Mouse (Mus musculus): Measurements from ENCODE around the gene Bax. TPM values are rescaled to one million over a fixed set of nuclear protein-coding genes. Genes with fewer than 3 reads are reported as not detected.
A peak's percentile ranks its signal among the peaks of the same experiment; 100 is the strongest.
"Not testable (repeated sequence)": the region's sequence is repeated elsewhere in the genome, so short reads cannot be mapped to it uniquely, and the experiment has no call there.

Gene Bax
- total RNA-seq (2021), result 10 to 100 TPM; 15.6 to 16.9 TPM
- long read RNA-seq, experiment 1, transcript Bax-201 (6 exons, 867 nt), result major isoform, 16 of 26 reads
- long read RNA-seq, experiment 1, partial matches to known transcripts, result 2 of 26 reads
- long read RNA-seq, experiment 1, other reads (novel, unspliced or antisense), result 3 of 26 reads
- long read RNA-seq, experiment 2, transcript Bax-201 (6 exons, 867 nt), result major isoform, 10 of 23 reads
- long read RNA-seq, experiment 2, transcript Bax-203 (5 exons, 1,100 nt), result minor isoform, 5 of 23 reads
- long read RNA-seq, experiment 2, partial matches to known transcripts, result 3 of 23 reads
- long read RNA-seq, experiment 2, other reads (novel, unspliced or antisense), result 4 of 23 reads

DNA sequence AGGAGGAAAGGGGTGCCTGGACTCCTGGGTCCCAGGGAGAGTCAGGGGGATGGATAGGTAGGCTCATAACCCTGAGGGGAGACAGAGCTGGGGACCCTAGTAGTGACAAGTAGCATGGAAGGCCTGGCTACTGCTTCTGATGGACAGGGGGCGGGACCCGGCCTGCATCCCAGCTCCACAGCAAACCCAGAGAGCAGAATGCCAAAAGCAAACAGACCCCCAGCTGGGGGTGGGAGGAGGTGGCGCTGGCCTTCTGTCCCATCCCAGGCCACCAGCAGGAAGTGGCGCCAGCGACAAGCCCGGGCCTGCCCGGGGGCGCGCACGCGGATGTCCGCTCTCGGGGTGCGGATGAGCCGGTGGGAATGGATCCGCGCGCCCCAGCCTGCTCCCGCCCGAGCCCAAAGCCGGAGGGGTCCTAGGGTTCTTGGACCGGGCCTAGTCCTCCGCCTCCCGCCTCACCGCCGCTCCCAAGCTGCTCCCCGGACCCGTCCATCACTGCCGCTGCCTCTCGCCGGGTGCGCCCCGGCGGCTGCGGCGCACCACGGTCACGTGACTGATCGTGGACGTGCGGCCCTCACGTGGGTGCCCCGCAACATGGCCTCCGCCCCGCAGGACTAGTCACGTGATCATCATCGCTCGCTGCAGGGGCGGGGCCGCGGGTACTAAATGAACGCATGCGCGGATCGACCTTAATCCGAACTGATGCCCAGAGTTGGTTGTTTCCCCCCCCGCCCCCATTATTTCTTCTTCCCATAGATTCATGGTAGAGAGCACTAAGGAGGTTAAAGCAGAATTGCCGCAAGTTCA, at the start of gene Bax:
TSS of gene Bax (minus strand) at position 616 of the 807 bp plus-strand sequence.
- DNase-seq, result peak; percentile 92

DNA sequence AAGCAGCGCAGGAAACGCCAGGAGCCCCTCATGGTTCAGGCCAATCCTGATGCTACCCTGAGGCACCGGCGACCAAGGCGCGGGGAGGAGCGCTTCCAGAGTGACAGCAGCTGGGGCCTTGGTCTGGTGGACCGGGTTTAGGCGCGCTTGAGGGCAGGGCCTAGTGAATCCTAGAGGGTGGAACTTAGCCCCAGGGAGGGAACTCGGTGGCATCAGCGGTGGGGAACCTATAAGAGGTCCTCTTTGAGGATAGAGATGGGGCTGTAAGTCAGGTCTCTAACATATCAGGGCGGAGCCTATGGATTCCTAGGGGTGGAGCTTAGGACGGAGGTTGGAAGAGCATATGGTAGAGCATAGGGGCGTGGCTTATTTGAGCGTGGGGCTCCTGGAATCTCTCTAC, 48.7 kb upstream of the Bax start:
- DNase-seq, result no peak

DNA sequence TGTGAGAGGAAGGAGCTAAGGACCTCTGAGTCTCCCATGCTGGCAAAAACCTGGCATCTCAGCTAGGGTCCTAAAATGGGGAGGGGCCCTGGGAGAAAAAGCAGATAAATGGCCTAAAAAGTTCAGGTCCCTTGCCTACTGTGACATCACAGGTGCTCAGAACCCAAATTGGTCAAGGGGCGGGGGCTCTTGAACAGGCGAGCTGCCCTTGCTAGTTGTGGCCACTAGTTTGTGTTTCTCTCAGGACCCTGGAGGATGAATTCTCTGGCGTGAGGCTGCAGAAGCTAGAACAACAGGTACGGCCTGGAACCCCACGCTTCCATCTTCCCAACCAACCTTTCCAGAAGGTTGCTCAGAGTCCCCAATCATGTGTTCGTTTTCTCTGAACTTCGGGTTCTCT, 47.7 kb upstream of the Bax start:
- DNase-seq, result no peak

DNA sequence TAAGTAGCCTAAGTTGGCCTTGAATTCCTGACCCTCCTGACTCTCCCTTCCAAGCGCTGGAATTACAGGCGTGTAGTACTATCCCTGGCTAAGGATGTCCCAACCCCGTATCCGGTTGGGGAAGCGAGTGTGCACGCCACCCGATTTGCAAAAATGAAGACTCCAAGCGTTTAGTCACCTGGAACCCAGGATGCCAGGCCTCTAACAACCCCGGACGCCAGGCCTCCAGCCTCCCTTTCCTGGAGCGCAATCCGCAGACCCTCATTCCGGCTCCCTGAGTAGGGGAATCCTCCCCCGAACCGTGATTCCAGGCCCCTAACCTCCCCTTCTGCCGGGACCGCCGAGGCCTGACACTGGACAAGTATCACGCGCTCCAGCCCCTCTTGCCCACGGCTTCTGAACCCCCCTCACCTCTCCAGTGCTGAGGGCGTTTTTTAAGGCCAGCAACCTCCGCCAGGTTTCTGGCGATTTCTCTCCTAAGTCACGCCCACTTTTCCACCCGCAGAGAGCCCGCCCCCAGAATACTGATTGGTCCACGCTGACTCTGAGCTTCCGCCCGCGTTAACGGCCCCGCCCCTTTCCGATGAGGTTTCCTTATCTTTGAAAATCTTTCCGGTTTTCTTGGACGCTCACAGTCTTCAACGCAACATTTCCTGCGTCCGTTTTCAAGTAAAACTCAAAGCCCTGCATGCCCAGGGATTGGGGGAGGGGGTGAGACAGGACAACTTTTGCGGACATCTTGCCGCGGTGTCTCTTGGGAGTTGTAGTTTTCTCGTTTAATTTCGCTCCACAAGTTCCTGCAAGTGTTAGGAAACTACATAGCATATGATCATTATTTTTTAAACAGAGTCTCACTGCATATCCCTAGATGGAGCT, 43.5 kb upstream of the Bax start, which contains the start of gene Nucb1:
TSS of gene Nucb1 (minus strand) at position 495 of the 876 bp plus-strand sequence.
- peak; percentile 89 for DNase-seq

DNA sequence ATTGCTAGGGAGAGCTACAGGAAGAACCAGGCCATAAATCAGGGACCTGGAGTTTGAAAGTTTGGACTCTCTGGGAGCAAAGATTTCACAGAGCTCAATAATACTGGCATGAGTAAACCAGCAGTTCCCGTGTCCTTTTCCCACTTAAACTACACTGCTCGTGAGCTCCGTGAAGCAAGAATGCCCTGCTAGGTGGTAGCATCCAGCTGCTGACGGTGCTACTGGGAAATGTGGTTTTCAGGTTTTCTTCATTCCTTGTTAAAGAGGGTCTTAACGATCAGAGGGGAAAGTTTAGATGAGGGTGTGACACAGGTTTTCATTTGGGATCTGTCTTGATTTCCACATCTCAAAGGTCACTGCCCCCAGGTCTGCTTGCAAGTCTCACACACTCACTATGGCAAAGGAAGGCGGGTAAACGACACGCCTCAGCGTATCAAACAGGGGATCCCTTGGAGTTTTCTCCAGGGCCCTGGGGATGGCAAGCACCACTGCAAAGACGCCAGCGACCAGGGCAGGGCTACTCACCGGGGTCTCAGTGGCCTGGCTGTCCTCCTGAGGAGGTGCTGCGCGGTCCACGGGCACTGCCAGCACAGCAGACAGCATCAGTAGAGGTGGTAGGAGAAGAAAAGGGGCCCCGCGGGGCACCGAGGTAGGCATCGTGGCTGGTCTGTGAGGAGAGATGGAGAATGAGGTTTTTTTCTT, 42.6 kb upstream of the Bax start:
- DNase-seq, result no peak

DNA sequence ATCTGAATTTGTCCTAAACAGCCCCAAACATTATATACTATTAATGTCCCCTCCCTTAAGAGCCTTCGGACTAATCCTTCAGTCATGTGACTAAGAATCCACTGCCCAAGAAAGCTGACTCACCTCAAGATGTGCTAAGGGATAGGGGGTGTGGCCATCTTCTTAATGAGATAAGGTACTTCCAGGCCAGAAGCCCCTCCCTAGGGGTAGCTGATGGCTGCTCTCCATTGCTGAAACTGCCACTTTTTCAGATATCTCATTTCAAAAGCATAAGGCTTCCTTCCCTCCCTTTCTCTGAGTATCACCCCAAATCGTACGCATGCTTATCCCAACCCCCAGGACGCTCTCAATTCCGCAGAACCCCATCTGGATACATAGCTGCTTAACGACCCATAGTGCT, 41.9 kb upstream of the Bax start:
- DNase-seq, result no peak

DNA sequence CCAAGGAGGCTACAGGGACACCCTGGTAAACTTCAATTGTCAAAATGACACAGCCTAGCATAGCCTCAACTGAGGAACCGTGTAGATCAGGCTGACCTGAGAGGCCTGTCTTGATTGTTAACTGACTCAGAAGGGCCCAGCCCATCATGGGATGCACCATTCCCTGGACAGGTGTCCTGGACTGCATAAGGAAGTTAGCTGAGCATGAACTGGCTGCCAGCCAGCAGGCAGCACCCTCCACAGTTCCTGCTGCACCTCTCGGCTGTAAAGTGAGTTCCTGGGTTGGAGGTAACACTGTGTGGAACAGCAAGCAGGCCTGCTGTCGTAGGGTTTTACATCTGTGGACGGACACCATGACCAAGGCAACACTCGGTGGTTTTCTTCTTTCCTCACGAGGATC, 40.9 kb upstream of the Bax start:
- no peak for DNase-seq

DNA sequence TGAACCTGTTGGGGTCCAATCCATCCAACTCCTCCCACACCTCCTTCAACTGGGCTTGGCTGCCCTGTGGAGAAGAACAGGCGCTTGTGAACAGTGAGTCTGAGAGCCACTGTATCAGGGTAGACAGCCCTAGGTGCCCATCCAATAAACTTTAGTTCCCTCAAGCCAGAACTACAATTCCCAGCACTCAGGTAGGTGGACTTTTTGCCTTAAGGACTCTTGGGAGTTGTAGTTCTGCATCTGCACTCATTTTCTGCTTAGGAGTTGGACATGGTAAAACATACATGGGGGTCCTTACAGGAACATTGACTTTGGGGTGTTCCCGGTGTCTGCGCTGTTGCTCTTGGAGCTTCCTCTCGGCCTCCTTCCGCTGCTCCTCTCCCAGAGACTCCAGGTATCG, 31.7 kb upstream of the Bax start:
- no peak for DNase-seq

DNA sequence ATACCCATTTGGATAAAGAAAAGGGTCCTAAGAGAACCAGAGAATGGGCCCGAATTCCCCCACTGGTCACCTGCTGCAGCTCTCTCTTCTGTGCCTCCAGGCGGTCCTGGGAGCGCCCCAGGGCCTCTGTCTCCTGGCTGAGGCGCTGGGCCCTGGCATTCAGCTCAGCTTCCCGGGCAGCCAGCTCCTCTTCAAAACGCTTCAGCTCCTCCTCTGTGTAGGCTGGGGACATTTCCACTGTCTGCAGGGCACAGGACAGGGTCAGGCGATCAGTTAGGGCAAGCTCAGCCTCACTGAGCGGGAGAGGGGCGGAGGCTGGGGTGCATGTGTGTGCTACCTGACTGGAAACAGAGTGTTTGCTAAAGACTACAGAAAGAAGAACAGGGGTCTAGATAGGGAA, 27.9 kb upstream of the Bax start:
- DNase-seq, result no peak

DNA sequence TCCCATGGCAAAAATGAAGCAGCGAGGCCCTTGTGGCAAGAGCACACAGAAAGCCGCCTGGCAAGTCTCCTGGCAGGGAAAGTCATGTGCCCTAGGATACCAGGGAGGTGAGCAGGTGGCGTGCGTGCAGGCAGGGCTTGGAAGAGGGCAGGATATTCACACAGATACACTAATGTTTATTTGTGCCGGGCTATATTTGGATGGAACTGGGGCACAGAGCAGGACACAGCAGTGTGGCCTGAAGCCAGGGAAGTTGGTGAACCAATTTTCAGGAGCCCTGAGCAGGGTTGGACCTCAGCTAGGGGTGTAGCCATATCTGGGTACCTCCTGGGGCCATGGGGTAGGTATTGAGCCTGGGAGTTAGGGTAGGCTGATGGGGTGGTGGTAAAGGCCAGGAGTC, 26.3 kb upstream of the Bax start:
- DNase-seq, result peak; percentile 61

DNA sequence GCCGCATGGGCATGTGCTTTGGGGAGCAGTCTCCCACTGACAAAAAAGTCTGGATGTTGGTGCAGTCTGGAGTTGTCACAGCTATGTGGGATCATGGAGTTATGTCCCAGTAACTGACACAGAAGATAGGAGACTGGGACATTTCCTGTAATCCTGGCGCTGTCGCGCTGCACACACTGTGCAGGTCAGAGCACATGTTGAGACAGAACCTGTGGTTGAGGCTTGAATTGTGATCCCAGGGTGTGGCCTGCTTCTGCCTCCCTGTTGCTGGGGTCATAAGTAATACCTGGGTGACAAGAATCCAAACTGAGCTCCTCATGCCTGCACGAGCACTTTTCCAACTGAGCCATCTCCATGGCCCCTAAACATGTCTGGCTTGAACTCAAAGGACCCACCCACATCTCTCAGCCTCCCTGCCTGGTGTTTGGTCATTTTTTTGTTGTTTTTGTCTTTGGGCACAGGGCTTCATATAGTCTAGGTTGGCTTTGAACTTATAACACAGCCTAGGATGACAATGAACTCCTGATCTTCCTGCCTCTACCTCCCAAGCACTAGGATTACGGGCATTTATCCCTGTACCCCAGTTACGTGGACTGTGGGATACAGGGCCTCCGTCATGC, 25.6 kb upstream of the Bax start:
- no peak for DNase-seq

DNA sequence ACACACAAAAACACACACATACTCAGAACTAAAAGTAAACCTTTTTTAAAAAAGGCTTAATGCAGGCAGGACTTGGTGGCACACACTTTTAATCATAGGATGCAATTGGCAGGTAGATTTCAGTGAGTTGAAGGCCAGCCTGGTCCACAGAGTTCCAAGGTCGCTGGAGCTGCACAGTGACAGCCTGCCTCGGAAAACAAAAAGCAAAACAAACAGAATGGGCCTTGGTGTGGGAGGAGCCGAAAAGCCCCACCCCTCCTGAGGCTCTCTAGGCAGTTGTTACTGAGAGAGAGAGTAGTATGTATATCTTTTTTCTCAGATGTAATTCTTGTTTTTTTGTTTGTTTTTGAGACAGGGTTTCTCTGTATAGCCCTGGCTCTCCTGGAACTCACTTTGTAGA, 24.6 kb upstream of the Bax start:
- no peak for DNase-seq

DNA sequence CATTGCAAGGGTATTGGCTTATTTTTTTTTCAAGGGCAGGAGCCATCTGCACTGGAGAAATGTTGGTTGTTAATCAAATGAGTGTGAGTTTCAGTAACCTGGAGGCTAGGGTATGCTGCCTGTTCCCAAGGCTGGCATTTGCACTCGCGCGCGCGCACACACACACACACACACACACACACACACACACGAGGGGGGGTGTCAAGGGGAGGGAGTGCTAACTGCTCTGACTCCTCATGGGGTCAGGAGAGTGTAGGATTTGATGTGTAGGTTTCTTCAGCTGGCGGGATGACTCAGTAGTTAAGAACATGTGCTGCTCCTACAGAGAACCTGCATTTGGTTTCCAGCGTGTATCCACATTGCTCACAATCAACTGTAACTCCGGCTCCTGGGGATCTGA, 24.1 kb upstream of the Bax start:
- DNase-seq, result no peak

DNA sequence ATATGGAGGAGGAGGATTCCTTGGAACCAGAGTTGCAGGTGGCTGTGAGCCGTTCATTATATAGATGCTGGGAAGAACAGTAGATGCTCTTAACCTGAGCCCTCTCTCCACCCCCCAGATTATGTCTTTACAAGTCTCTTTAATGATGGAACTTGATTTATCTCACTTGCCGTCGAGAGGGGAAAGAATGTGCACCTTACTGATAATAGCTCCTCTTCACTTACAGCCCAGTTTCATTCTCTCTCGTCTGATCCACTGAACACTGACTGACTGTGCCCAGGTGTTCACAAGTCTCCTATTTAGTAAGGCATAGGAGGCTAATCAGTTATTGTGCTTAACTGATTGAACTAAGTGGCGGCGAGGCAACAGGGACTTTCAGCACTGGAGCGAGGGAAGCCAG, 22.9 kb upstream of the Bax start:
- no peak for DNase-seq

DNA sequence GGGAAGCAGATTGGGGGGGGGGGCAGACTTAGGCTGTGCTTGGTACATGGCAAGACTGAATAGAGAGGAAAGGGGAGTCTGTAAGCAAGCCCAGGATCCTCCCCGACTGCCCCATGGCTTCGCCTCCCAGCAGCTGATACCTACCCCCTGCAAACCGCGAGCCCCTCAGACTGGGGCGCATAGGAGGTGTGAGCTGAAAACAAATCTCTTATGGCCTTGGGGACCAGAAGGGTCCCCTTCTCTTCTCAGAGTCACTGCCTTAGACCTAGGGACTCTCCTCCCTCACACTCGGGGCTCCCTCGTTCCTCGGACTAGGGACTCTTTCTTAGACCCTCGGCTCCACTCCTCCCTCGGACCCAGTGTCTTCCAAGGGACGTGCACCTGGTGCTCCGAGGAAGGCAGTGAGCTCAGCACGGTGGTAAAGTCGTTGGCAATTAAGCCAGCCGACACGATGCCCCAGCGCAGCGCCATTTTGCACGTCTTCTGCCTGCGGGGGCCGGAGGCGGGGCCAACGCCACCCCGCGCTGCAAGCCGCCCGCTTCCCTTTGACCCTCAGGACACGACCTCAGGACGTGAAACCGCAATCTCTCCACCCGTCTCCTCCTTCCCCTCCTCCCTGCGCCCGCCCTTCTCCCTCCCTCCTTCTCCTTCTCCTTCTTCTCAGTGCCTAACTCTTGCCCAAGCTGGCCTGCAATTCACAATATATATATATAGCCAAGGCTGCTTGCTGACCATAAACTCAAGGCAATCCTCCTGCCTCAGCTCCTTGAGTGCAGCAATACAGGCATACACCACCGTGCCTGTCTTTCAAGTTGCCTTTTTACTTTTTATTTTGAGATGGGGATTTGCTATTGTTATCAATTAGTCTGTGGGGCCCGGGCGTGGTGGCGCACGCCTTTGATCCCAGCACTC, 21.9 kb upstream of the Bax start, which contains the start of gene Dhdh:
TSS of gene Dhdh (minus strand) at position 513 of the 912 bp plus-strand sequence.
- peak; percentile 77 for DNase-seq

DNA sequence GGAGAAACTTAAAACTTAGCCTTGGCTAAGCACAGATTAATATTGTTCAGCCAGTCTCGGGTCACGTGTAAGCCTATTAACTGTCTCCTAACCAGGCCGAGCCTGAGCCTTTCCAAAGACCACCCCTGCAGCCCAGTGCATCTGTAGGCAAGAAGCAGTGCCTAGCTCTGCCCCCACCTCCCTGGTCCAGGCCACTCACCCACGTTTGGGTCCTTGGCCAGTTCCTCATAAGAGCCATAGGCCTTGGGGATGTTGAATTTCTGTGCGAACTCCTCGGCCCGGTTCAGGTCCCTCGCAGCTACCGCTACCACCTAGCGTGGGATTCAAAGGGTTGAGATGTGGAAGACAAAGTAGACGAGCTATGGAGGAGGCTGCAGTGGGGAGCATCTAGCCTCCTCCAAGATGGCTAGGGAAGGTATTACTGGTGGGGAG, 21.2 kb upstream of the Bax start:
- no peak for DNase-seq

DNA sequence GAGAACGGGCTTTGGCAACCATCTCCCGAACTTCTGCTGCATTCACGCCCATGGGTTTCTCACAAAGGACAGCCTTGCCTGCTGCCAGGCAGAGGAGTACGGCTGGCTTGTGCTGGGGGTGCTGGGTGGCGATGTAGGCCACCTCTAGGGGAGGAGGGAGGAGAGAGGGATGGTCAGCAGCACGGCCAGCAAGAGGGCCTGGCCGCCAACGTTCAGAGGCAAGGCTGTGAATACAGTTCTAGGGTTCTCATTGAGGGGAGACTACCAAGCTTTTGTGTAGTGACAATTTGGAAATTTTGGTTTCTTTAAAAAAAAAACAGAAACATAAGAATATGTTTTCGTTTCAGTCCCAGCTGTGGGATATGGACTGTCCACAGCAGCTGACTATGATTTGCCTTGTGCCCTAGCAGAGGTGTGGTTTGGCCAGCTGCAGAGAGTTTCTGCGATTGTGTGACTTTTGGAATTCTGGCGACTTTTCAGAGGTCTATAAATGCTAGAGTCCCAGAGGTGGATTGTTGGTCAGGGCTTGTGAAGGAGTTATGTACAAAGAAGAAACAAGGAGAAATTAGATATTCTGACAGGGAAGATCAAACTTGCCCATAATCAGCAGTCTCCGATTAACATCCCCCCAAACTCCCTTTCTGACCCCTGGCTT, 20.2 kb upstream of the Bax start, which contains the start of gene Gm45808:
TSS of gene Gm45808 (minus strand) at position 51 of the 655 bp plus-strand sequence.
- DNase-seq, result no peak

DNA sequence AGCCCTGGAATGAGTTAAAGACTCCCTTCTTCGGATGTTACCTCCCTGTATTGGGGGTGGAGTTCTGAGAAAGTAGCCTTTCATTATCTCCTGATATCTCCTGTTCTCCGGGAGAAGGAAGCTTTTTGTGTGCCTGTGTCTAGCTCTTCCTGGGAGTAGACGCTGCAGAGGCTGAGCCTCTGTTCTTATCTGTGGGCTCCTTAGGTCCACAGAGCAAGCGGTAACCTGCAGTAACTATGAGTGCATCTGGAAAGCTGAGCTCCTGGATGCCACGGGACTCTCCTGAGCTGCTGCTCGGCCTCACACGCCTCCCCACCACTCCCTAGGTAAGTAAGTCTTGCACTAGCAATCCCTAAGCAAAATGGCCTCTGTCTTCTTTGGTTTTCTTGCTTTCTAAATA, 19.5 kb upstream of the Bax start:
- DNase-seq, result no peak

DNA sequence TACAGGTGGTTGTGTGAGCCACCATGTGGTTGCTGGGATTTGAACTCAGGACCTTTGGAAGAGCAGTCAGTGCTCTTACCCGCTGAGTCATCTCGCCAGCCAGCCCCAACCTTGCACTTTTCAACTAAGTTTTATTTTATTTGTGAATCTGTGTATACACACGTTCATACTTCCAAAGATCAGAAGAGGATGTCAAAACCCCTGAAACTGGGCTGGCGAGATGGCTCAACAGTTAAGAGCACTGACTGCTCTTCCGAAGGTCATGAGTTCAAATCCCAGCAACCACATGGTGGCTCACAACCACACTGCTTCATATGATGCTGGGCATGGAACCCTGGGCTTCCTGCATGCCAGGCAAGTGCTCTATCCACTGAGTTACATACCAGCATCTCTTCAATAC, 18.3 kb upstream of the Bax start:
- DNase-seq, result not testable (repeated sequence)

DNA sequence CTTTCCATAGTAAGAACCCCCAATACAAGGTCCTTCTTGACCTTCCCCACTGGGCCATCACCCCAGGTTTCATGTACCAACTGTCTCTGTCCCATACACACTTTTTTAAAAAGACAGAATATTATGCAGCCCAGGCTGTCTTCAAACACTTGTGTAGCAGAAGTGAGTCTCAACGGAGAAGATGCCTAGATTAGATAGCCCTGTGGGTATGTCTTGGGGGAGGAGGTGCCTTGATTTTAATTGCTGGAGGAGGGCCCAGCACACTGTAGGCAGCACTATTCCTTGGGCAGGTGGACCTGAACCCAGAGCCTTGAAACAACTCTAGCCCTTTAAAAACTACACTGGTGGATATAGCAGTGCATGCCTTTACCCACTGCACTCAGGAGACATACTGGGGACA, 15.5 kb upstream of the Bax start:
- no peak for DNase-seq

All from gastrocnemius, postnatal 25 days (tissue).